Mouse (Mus musculus) layer of hippocampus, adult 9-10 months (tissue): ENCODE measurements around the gene Mrpl30.

Experiments used
- DNase-seq: peaks from one replicate; pipeline ENCODE4 v3.0.0; 2022; ENCODE audit warnings: low spot score

Gene Mrpl30

DNA sequence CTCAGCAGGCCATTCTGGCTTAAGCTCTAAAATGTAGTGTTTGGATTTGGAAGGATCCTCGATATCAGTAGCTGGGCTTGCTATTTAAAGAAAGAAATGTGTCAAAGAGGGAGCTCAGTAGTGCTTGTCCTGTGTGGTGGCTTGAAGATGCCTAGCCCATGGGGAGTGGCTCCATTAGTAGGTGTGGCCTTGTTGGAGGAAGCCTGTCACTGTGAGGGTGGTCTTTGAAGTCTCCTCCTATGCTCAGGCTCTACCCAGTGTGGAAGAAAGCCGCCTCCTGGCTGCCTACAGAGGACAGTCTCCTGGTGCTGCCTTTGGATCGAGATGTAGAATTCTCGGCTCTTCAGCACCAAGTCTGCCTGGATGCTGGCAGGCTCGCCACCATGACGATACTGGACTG is 10.0 kb downstream of the Mrpl30 start:
- DNase-seq = no peak

DNA sequence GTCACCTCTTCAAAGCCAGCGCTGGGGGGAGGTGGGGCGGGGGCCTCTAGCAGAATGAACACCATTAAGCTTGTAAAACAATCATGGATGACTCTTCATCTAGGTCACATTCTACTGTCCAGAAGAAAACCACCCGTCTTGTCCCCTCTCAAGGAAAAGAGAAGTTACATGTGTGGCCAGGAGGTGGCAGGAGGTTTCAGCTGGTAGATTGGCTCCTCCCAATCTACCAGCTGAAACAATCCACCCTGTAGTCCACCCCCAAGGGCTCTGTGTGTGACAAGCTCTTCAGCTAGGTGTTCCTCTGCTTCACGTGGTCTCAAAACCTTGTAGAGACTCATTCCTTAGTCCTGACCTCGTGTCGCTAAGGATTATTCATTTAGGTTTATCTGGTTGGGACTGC is 12.9 kb downstream of the Mrpl30 start:
- DNase-seq = no peak

GRCm38 (mm10) chr1:37912751-37913150 is 22.5 kb downstream of the Mrpl30 start:
- DNase-seq = no peak

DNA sequence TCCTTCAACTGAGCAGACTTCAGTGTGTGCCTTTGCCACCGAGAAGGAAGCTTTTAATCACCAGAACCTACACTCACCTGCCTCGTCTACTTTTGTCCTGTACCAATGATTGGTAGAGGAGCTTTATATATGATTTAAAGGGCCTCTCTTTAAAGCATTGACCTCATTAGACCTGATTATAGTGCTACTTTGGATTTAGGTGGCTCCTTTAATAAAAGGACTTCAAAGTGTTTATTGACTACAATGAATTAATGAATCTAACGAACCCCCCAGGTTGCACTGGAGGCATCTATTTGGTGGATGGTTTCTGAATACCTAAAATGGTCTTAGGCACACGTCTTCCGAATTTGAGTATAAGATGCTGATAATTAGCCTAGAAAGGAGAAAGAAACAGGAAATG is 26.1 kb downstream of the Mrpl30 start, which contains the start of gene Lyg2:
Gene Lyg2, minus strand, starts transcription at position 101 of the 400 bp plus-strand sequence.
- DNase-seq = no peak

DNA sequence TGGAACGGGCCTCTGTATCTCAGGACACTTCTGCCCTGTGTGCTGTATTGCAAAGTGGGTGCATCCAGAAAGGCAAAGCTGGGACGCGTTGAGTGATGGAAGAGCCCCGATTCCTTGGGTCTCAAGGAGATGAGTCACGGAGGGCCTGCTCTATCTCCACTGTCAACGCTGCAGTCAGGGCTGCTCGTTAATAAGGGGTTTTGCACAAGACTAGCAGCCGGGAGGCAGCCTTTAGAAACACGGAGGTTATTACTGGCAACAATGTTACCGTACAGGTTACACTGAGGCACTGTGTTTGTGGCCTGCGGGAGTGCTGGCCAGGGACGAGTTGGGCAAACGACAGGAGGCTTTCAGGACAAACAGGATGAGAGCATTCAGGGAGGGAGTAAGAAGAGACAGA is 27.4 kb downstream of the Mrpl30 start:
- DNase-seq = no peak

GRCm38 (mm10) chr1:37918096-37918495 is 27.8 kb downstream of the Mrpl30 start:
- DNase-seq = no peak

DNA sequence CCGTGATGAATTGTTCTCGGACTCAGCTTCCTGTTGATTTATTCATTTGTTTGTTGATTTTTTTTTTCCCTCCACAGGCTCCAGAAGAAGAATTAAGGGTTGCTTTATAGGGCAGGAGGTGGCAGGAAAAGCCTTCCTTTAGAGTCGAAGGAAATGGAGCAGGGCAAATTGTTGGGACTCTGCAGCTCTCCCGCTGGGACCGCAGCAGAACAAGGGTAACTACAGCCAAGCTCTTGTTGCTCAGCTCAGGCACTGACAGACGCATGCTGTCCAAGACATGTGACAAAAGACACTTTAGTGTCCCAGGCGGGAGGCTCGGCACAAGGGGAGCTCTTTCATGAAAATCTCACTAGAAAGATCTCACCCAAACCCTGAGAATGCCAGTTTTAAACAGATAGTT is 32.3 kb downstream of the Mrpl30 start:
- DNase-seq = no peak

GRCm38 (mm10) chr1:37925971-37926370 is 35.7 kb downstream of the Mrpl30 start:
- no peak for DNase-seq

- DNase-seq = no peak
These were observed 41.5 kb downstream of the Mrpl30 start for GRCm38 (mm10) chr1:37931806-37932205.
